Mouse (Mus musculus): Measurements from ENCODE around the gene Snx3. TPM values are rescaled to one million over a fixed set of nuclear protein-coding genes. Genes with fewer than 3 reads are reported as not detected.

The Snx3 gene
- total RNA-seq (2014; rRNA removed) (124 and 139 TPM in 2 replicates), polyA plus RNA-seq (2015; fragmentation: Nextera tagmentation; extraction: Ambion mirVana) (331 and 335 TPM in 2 replicates)

- under 1% methylated on average over 68 of the region's 68 CpGs for WGBS
- Histone ChIP-seq H3K27me3 (ENCODE audit: insufficient read depth, low read length) (no peaks in the 10 kb centered on the region), H3K36me3 (ENCODE audit: insufficient read depth) (no peaks in the 10 kb centered on the region), H3K27ac (ENCODE audit: low read depth, low read length) (peak within 1 kb of the TSS; percentile 99), H3K4me2 (ENCODE audit: low read depth) (peak within 1 kb of the TSS; percentile 56), H3K9me3 (ENCODE audit: low read length) (no peaks in the 10 kb centered on the region), H3K4me1 (ENCODE audit: insufficient read depth) (no peaks in the 10 kb centered on the region), H3K4me3 (ENCODE audit: low read depth, low read length) (peak within 1 kb of the TSS; percentile 96), H3K9ac (peak within 1 kb of the TSS; percentile 93)
- peak; percentile 97 for ATAC-seq
- peak; percentile 98 for DNase-seq
- no peak; the same call in 1 of the 2 replicates for TF ChIP-seq CTCF (IDR thresholded peaks at IDR 0.05; ENCODE audit: low read depth)
Measured at GRCm38 (mm10) chr10:42501775-42502348, at the start of gene Snx3. Snx3 (plus strand) TSS chr10:42502030.

- Histone ChIP-seq H3K4me1 (ENCODE audit: insufficient read depth) (no peaks in the 10 kb centered on the region), H3K9me3 (ENCODE audit: low read length) (no peaks in the 10 kb centered on the region), H3K36me3 (ENCODE audit: insufficient read depth) (no peaks in the 10 kb centered on the region), H3K27me3 (ENCODE audit: insufficient read depth, low read length) (no peaks in the 10 kb centered on the region), H3K27ac (ENCODE audit: low read depth, low read length) (no peak overlapping the region), H3K9ac (no peak overlapping the region), H3K4me3 (ENCODE audit: low read depth, low read length) (no peak overlapping the region), H3K4me2 (ENCODE audit: low read depth) (no peak overlapping the region)
- 62% methylated on average over 11 of the region's 11 CpGs for WGBS
- DNase-seq = no peak
- ATAC-seq = no peak
- TF ChIP-seq CTCF (IDR thresholded peaks at IDR 0.05; ENCODE audit: low read depth) = no peak
Measured at GRCm38 (mm10) chr10:42454266-42454665, 47.6 kb upstream of the Snx3 start.

- no peaks in the 10 kb centered on the region for H3K4me1 ChIP-seq (ENCODE audit: insufficient read depth)
- 92% methylated on average over 6 of the region's 6 CpGs for WGBS
Measured at GRCm38 (mm10) chr10:42454690-42455089, 47.1 kb upstream of the Snx3 start.

DNA sequence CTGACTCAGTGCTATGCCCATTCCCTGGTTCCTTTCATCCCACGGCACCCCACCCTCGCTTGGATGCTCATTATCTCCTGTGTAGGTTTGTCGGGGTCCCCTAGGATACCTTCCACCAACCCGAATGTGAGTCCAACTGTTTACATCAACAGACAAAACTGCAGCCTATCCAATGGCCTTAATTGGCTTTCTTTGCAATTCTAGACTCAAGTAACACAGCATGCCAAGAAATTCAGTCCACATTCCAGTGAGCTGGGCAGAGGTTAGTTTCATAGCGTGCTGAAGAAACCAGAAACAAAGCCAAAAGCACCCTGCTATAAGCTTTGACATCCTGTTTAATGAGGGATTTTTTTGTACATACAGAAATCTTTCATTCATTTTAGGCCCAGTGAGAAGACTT lies 45.8 kb upstream of the Snx3 start:
- Histone ChIP-seq H3K9ac (no peak overlapping the region), H3K27ac (ENCODE audit: low read depth, low read length) (no peak overlapping the region), H3K4me1 (ENCODE audit: insufficient read depth) (no peaks in the 10 kb centered on the region), H3K36me3 (ENCODE audit: insufficient read depth) (no peaks in the 10 kb centered on the region; the same call in 1 of the 2 replicates), H3K4me2 (ENCODE audit: low read depth) (no peak overlapping the region), H3K27me3 (ENCODE audit: insufficient read depth, low read length) (no peaks in the 10 kb centered on the region), H3K4me3 (ENCODE audit: low read depth, low read length) (no peak overlapping the region), H3K9me3 (ENCODE audit: low read length) (no peaks in the 10 kb centered on the region)
- TF ChIP-seq CTCF (IDR thresholded peaks at IDR 0.05; ENCODE audit: low read depth) = no peak
- WGBS = 25% methylated on average over 5 of the region's 5 CpGs
- DNase-seq (no peak), ATAC-seq (no peak)

More at GRCm38 (mm10) chr10:42454690-42455089, 47.1 kb upstream of the Snx3 start:
- Histone ChIP-seq H3K9ac (no peak overlapping the region), H3K4me2 (ENCODE audit: low read depth) (no peak overlapping the region), H3K4me3 (ENCODE audit: low read depth, low read length) (no peak overlapping the region), H3K27me3 (ENCODE audit: insufficient read depth, low read length) (no peaks in the 10 kb centered on the region), H3K36me3 (ENCODE audit: insufficient read depth) (no peaks in the 10 kb centered on the region; the same call in 1 of the 2 replicates), H3K27ac (ENCODE audit: low read depth, low read length) (no peak overlapping the region), H3K9me3 (ENCODE audit: low read length) (no peaks in the 10 kb centered on the region)
- DNase-seq (no peak), ATAC-seq (no peak)
- TF ChIP-seq CTCF (IDR thresholded peaks at IDR 0.05; ENCODE audit: low read depth) = no peak

- H3K36me3 ChIP-seq (ENCODE audit: insufficient read depth) = no peaks in the 10 kb centered on the region; the same call in 1 of the 2 replicates
- WGBS = 80% methylated on average over 9 of the region's 9 CpGs
- no peak for ATAC-seq
- no peak overlapping the region for H3K9ac ChIP-seq
- no peaks in the 10 kb centered on the region for H3K9me3 ChIP-seq (ENCODE audit: low read length)
- H3K4me2 ChIP-seq (ENCODE audit: low read depth) = no peak overlapping the region
- no peak for DNase-seq
- no peak overlapping the region for H3K27ac ChIP-seq (ENCODE audit: low read depth, low read length)
- H3K4me3 ChIP-seq (ENCODE audit: low read depth, low read length) = no peak overlapping the region
- no peaks in the 10 kb centered on the region for H3K4me1 ChIP-seq (ENCODE audit: insufficient read depth)
- no peak for TF ChIP-seq CTCF (IDR thresholded peaks at IDR 0.05; ENCODE audit: low read depth)
- H3K27me3 ChIP-seq (ENCODE audit: insufficient read depth, low read length) = no peaks in the 10 kb centered on the region
Measured at GRCm38 (mm10) chr10:42457557-42458191, 44.2 kb upstream of the Snx3 start.

DNA sequence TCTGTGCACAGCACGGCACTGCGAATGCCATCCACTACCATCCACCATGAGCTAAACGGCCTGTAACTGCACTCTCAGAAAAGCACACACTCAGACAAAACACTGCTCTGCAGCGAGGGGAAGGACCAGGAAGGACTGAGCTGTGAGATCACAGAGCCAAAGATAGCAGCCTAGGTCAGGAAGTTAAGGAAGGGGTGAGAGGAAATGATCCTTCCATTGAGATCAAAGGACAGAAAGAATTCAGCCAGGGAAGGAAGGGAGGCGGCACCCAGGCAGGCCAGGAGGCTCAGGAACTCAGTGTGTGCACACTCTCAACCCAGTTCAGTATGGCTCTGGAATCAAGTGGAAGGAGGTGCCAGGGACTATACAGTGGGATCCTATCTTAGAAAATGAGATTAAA lies 37.6 kb upstream of the Snx3 start:
- Histone ChIP-seq H3K9me3 (ENCODE audit: low read length) (no peaks in the 10 kb centered on the region), H3K4me2 (ENCODE audit: low read depth) (no peak overlapping the region), H3K4me1 (ENCODE audit: insufficient read depth) (no peaks in the 10 kb centered on the region), H3K27ac (ENCODE audit: low read depth, low read length) (0 out of 2 replicates have a peak overlapping the region, but pooled peaks have one; percentile 15), H3K4me3 (ENCODE audit: low read depth, low read length) (no peak overlapping the region), H3K27me3 (ENCODE audit: insufficient read depth, low read length) (no peaks in the 10 kb centered on the region), H3K36me3 (ENCODE audit: insufficient read depth) (no peaks in the 10 kb centered on the region; the same call in 1 of the 2 replicates), H3K9ac (no peak overlapping the region)
- 61% methylated on average over 5 of the region's 5 CpGs for WGBS
- ATAC-seq = no peak
- TF ChIP-seq CTCF (IDR thresholded peaks at IDR 0.05; ENCODE audit: low read depth) = no peak
- no peak for DNase-seq

- no peaks in the 10 kb centered on the region for H3K4me1 ChIP-seq (ENCODE audit: insufficient read depth)
- no peak for TF ChIP-seq CTCF (IDR thresholded peaks at IDR 0.05; ENCODE audit: low read depth)
- H3K4me2 ChIP-seq (ENCODE audit: low read depth) = no peak overlapping the region
- no peak for ATAC-seq
- H3K27ac ChIP-seq (ENCODE audit: low read depth, low read length) = no peak overlapping the region
- 82% methylated on average over 14 of the region's 14 CpGs for WGBS
- H3K36me3 ChIP-seq (ENCODE audit: insufficient read depth) = no peaks in the 10 kb centered on the region
- no peak for DNase-seq
- H3K9ac ChIP-seq = no peak overlapping the region
- no peak overlapping the region for H3K4me3 ChIP-seq (ENCODE audit: low read depth, low read length)
- no peaks in the 10 kb centered on the region for H3K9me3 ChIP-seq (ENCODE audit: low read length)
- H3K27me3 ChIP-seq (ENCODE audit: insufficient read depth, low read length) = no peaks in the 10 kb centered on the region
Measured at GRCm38 (mm10) chr10:42464805-42465204, 37.0 kb upstream of the Snx3 start.

Data from forebrain, postnatal 0 days (tissue).